Mouse (Mus musculus) left cerebral cortex, adult 18-20 months (tissue): ENCODE measurements around the gene Klhl40. TPM values are rescaled to one million over a fixed set of nuclear protein-coding genes. Genes with fewer than 3 reads are reported as not detected.

Experiments
- DNase-seq, 2 experiments: peaks; one replicate each; pipeline ENCODE4 v3.0.0; 2021 to 2022; ENCODE audit warnings: low spot score in 2 of 2, mixed read lengths in 1 of 2
- total RNA-seq, 2 experiments: library from RNA; stranded (reverse); gene quantifications; 2 replicates each; pipeline ENCODE4 v1.2.3; 2021

Gene Klhl40
- total RNA-seq, 2 experiments from 2014 or later, result 6.2 to 7.2 TPM

DNA sequence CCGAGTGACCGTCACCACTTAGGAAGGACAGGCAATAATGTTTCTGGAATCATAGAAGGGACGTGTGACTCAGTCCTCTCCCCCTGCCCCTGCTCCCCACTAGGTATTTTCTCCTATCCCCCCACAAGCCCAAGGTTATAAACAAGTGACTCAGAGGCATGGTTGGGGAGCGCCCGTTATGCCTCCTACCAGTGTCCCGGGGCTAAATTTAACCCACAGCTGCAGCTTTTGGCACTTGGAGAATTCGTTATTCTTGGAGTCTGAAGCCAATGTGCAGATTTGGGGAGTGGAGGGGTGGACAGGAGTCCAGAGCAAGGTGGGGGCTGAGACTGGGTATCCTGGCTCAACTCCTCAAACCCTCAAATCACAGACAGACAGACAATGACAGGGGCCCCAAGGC lies 896 bp upstream of the Klhl40 start:
- peak; percentile 66 to 78 for DNase-seq

- peak; percentile 77 to 88 for DNase-seq
Observed at GRCm38 (mm10) chr9:121778066-121778624, 738 bp downstream of the Klhl40 start.

DNA sequence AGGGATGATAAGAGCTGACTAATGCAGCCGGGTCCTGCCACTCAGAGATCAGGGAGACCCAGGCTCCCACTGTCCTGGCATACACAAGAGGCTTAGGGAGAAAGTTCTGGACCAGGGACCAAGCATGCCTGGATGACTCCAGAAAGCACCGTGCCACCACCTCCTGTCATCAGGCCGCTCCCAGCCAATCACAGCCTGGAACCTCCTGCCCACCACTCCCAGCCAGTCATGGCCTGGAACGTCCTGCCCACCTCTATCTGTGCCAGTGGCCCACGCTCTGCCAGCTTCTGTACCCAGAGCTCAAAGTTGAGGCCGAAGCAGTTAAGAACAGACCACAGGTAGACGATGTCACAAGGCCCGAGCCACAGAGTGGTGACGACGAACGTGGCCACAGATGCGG lies 7.4 kb downstream of the Klhl40 start:
- no peak for DNase-seq

- DNase-seq, result no peak
Observed at GRCm38 (mm10) chr9:121785261-121785660, 7.9 kb downstream of the Klhl40 start.

GRCm38 (mm10) chr9:121786359-121786758 lies 9.0 kb downstream of the Klhl40 start:
- no peak for DNase-seq

- peak in 1 of 2 experiments; percentile 61 for DNase-seq
Observed at GRCm38 (mm10) chr9:121791206-121791605, 13.8 kb downstream of the Klhl40 start.

DNA sequence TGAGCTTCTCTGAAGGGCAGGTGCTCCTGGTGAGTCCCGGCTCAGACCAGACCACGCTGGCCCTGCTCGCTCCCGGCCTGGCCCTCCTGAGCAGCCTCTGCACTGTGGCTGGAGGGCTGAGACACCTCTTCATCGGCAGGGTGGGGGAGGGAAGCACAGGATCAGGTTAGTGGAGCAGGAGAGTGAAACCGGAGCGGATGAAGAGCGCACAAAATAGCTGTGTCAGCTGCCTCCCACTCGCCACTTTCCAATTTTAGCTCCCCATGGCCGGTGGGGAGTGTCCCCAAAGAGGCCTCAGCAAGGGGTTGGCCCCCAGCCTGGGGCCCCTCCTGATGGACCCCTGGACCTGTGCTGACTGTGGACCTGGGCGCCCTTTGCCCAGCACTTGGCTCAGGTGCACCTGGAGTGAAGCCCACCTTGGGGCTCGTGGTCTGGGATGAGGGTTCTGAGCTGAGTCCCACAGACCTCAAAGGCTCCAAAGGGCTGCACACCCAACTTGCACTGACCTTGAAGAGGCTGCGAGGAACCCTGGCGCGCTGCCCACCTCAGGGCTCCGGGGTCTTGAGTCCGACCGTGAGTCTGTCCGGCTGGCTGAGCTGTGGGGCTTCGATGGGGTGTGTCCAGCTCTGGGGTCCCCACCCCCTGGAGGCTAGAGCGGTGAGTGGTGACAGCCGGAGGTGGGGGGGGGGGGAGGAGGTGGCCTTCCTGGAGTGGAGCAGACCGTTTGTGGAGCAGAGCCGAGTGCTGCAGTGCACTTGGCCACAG lies 14.5 kb downstream of the Klhl40 start, which contains the start of gene Hhatl:
Gene Hhatl, minus strand, starts transcription at position 751 of the 765 bp plus-strand sequence.
- DNase-seq, result peak; percentile 36 to 45

GRCm38 (mm10) chr9:121794972-121795539 lies 17.6 kb downstream of the Klhl40 start:
- DNase-seq, result no peak

GRCm38 (mm10) chr9:121797722-121798121 lies 20.3 kb downstream of the Klhl40 start:
- DNase-seq, result no peak

GRCm38 (mm10) chr9:121798887-121799520 lies 21.6 kb downstream of the Klhl40 start:
- no peak for DNase-seq

- no peak for DNase-seq
Observed at GRCm38 (mm10) chr9:121802747-121803146, 25.3 kb downstream of the Klhl40 start.

DNA sequence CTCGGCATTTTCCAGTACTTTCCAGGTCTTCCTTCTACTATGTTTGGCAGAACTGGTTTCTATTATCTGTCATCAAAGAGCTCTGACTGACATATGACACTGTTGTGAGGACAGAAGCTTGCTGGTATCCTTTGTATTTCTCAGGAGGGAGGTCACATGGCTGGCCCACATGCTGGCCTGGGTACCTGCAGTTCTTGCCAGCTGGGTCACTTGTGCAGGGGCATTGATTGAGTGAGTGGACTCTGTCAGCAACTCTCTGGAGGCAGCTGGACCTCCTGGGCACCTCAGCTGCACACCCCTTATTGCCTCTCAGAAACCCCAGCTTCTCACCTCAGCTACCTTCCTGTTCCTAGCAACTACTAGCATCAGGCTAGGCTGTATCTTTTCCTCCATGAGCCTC lies 30.1 kb downstream of the Klhl40 start:
- no peak for DNase-seq

DNA sequence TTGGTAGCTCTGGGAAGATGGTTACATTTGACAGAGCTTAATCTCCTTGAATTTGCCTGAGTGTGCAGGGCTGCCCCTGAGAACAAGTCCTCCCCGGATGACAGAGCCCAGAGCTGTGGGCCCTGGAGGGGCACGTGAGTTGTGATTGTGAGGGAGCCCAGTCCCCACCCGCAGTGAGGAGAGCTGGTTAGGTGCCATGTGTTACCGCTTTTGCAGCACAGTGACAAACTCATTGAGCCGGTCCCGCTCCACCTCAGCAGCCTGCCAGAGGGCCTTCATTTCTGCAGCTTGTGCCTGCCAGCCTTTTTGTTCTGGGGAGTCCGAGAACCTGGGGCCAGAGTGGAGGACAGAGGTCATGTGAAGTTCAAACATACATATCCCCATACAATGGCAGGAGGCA lies 30.5 kb downstream of the Klhl40 start:
- DNase-seq, result no peak

- DNase-seq, result no peak
Observed at GRCm38 (mm10) chr9:121808511-121808910, 31.1 kb downstream of the Klhl40 start.

GRCm38 (mm10) chr9:121810081-121810821 lies 32.8 kb downstream of the Klhl40 start:
- DNase-seq, result peak; percentile 54 to 62

GRCm38 (mm10) chr9:121815183-121815582 lies 37.8 kb downstream of the Klhl40 start:
- no peak for DNase-seq

GRCm38 (mm10) chr9:121819073-121819770 lies 41.8 kb downstream of the Klhl40 start:
- DNase-seq, result no peak

GRCm38 (mm10) chr9:121819771-121820471 lies 42.5 kb downstream of the Klhl40 start:
- no peak for DNase-seq

DNA sequence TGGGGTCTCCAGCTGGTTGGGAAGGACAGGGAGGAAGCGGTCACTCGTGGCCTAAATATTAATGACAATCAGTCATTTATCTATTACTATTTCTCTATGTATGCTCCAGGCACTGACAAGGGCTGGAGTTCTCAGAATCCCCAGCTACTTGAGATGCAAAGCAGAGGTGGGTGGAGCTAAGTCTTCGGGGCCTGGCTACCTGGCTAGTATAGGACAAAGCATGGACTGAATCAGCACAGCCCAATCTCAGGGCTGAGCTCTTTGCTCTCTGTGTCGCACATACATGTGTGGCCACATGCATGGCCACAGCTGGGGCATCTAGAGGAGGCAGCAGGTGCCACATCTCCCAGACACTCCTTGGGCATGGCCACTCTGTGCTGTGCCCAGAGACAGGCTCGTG lies 43.4 kb downstream of the Klhl40 start:
- no peak for DNase-seq

- no peak for DNase-seq
Observed at GRCm38 (mm10) chr9:121822585-121822991, 45.2 kb downstream of the Klhl40 start.
